Mouse (Mus musculus): ENCODE data around the gene Rnf220.

- no peak for TF ChIP-seq EP300 (IDR thresholded peaks at IDR 0.05; ENCODE audit: low read depth)
- peak; percentile 95 for TF ChIP-seq CTCF (IDR thresholded peaks at IDR 0.05; ENCODE audit: low read depth)
Observed at GRCm38 (mm10) chr4:117267284-117267683, 229.6 kb downstream of the Rnf220 start.
